Mouse (Mus musculus) thymus, postnatal 25 days (tissue): ENCODE results near the gene Dynlt1a.
"Not testable (repeated sequence)": the region's sequence is repeated elsewhere in the genome, so short reads cannot be mapped to it uniquely, and the experiment has no call there.

Experiments used
- DNase-seq: peaks from one replicate; pipeline ENCODE4 v3.0.0; 2022

Gene Dynlt1a

DNA sequence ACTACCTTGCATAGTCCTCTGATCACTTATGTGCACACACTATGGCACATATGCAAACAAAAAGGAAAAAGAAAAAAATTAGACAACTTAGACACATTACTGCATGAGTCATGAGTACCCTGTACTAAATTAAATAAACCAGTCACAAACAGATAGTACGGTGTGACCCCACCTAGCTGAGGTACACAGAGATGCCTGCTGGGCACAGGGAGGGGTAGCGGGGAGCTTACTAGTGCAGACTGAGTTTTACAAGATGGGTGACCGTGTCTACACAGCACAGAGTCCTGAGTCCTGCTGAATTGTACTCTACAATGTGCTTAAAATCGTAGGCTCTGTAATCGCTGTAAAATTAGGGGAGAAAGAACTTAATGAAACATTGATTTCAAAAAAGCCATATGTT is 31.1 kb downstream of the Dynlt1a start:
- DNase-seq, result not testable (repeated sequence)

DNA sequence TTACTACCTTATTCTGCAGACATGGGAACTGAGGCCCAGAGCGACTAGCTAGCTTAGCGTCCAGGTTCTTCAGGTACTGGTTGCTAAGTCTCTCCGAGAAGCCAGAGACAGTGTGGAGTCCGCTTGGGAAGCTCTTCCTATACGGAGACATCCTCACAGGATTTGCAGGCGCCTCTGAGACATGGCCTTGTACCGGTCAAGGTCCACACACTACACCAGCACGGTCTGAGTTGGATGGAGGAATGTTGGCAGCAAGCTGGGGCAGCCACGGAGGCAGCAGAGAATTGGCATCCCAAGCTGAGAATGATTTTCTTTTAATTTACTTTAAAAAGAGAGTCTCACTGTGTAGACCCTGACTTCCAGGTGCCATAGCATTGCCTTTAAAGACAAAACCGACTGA is 34.2 kb downstream of the Dynlt1a start:
- not testable (repeated sequence) for DNase-seq

- DNase-seq, result not testable (repeated sequence)
Measured at GRCm38 (mm10) chr17:6280513-6280912, 36.8 kb downstream of the Dynlt1a start.

- not testable (repeated sequence) for DNase-seq
Measured at GRCm38 (mm10) chr17:6279772-6280171, 37.5 kb downstream of the Dynlt1a start.

DNA sequence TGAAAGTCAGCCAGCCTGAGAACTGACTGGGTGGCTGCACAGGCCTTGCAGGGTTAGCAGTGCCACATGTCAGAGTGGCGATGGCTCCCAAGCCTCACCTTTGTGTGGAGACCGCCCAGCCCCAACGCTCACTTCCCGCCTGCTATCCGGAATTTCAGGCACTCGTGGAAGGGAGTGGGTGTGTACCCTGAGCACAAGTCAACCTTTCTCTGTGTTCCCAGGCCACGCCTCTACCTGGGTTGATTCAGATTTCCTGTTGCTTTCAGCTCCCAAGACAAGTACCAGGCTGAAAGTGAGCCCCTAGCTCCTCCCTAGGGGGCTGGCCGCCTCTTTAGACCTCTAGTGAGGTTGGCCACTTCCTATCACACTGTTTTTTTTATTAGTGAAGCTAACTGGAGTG is 38.1 kb downstream of the Dynlt1a start:
- not testable (repeated sequence) for DNase-seq

- not testable (repeated sequence) for DNase-seq
Measured at GRCm38 (mm10) chr17:6274693-6275092, 42.6 kb downstream of the Dynlt1a start.

DNA sequence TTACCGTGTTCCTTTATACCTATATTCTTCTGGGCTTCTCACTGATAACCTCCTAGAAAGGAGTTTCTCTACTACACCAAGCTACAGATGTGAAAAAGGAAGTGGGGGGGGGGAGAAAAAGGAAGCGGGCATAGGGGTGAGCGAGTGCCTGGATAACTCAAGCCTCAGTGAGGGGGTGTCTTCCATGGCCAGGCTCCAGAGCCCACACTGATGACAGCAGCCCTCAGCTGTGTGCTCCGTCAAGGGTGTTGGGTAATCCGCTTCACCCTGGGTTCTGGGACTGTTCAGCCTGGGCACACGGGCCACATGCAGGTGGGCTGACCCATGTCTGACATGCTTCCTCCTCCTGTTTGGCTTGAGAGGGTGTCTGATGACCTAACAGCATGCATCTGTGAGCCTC is 45.3 kb downstream of the Dynlt1a start:
- DNase-seq, result not testable (repeated sequence)

DNA sequence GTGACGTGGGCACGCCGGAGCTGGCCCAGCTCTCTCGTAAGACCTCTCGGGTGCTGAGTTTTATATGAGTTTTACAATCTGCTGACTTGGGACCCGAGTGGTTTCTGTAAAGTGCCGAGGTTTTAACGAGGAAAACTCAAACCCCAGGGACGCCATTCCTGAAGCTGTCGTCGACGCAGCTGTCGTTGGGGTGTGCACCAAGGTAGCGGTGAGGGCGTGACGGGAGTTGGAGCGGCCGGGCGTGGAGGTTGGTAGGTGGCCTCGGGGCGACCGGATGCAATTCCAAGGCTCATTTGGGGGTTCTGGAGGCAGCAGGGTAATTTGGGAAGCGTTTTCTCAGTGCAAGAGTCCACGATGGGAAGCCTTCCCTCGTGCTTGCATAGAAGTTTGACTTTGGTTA is 46.5 kb downstream of the Dynlt1a start:
- DNase-seq, result not testable (repeated sequence)

DNA sequence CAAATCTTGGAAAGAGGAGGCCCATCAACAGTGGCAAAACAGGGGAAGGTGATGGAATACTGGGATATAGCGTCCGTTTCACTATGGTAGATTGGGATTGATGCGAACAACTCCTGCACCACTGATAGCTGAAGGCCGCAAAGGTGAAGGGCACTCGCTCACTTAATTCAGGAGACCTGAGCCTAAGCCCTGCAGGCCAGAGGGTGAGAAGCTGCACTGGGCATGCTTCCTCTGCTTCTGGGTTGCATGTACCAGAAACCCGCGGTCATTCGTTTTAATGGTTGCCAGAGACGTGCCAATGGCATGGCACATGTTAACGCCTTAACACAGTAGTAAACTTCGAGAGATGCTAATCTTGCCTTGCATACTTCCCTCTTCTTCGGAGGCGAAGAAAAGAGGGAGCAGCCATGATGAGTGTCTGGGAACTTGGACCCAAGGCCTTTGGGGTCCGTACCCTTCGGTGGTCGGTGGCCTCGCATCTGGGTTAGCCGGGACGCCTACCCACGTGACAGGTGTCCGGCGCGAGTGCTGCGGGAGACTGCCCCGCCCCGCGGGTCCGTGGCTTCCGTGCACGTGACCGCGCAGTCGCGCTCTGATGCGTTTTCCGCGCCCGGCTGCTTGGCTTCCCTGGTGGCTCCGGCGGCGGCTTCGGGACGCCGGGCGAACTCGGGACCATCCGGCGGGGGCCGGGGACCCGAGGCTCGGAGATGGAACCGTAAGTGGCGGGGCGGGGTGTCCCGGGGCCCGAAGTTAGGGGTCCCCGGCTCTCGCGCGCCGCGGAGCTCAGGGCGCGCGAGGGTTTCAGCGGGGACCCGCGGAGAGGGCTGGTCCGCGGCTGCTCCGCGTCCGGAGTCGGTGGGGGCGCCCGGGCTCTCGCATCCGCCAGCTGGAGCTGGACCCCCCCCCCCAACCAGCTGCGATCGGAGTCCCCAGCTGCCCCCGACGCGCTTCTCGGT is 47.1 kb downstream of the Dynlt1a start:
- peak; percentile 31 for DNase-seq

GRCm38 (mm10) chr17:6257070-6257456 is 60.2 kb downstream of the Dynlt1a start:
- DNase-seq, result not testable (repeated sequence)

GRCm38 (mm10) chr17:6256400-6257069 is 60.8 kb downstream of the Dynlt1a start, which contains the start of gene Tmem181a:
Tmem181a (plus strand) TSS chr17:6256860.
- DNase-seq, result not testable (repeated sequence)
